Mouse (Mus musculus) spleen, adult 2 months (tissue): ENCODE data around the gene Arfgef2.

ENCODE experiments used
- CTCF ChIP-seq: fragments of 200-500 bp; IDR thresholded peaks from 2 replicates; pipeline ENCODE4 v1.5.1; 2011; ENCODE audit warnings: mild to moderate bottlenecking, inconsistent platforms; ENCODE audit not compliant: insufficient read depth, insufficient read length, insufficient replicate concordance; ENCODE audit errors: extremely low read depth
- POLR2A ChIP-seq: fragments of 200-500 bp; IDR thresholded peaks from 2 replicates; pipeline ENCODE4 v1.6.1; 2011; ENCODE audit warnings: low read depth, low read length, inconsistent platforms

DNA sequence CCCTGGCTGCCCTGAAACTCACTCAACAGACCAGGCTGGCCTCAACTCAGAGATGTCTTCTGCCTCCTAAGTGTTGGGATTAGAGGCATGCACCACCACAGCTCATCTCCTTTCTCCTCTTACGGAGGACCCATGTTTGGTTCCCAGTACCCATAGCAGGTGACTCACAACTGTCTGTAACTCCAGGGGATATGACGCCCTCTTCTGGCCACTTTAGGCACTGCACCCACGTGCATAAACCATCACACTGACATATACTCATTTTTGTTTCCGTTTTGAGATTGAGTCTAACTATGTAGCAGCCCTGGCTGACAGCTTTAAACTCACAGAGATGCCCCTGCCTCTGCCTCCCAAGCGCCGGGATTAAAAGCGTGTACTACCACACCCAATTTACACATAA is 46.9 kb downstream of the Arfgef2 start:
- TF ChIP-seq CTCF (peak; percentile 13; the same call in 1 of the 2 replicates), POLR2A (no peak)
